Mouse (Mus musculus) frontal cortex, postnatal 25 days (tissue): ENCODE measurements around the gene Uimc1.
"Not testable (repeated sequence)": the region's sequence is repeated elsewhere in the genome, so short reads cannot be mapped to it uniquely, and the experiment has no call there.

Experiments used
- DNase-seq, 2 experiments: peaks; one replicate each; pipeline ENCODE4 v3.0.0; 2022; ENCODE audit warnings: low spot score in 2 of 2

The Uimc1 gene

DNA sequence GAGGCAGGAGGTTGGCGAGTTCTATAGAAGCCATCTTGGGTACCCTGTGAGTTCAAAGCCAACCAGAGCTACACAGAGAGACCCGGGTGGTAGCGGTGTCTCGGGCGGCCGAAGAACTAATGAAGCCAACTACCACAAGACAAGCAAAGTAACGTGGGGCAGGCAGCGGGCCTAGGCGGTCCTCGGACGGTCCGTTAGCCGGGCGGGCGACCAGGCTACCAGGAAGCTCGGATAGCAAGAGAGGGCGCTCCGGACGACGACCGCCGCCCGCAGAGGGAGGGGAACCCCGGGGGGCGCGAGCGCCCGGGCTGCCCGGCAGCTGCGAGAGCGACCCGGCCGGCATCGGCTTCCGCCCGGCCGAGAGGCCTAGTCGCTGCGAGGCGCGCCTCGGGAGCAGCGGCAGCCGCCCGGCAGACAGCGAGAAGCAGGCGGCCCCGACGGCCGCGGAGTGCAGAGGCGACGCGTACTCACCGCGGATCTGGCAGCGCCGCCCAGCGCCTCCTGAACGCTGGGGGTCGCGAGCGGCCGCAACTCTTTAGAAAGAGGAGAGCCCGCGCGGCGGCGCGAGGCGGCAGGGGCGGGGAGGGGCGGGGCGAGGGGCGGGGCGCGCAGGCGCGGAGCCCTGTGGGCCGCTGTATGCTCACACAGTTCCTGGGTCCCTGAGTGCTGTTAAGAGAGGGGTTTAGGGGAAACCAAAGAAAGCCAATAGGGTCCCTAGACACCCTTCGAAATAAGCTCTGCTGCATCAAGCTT lies at the start of gene Uimc1:
TSS of gene Uimc1 (minus strand) at position 575 of the 753 bp plus-strand sequence.
- DNase-seq: peak; percentile 57 to 68

DNA sequence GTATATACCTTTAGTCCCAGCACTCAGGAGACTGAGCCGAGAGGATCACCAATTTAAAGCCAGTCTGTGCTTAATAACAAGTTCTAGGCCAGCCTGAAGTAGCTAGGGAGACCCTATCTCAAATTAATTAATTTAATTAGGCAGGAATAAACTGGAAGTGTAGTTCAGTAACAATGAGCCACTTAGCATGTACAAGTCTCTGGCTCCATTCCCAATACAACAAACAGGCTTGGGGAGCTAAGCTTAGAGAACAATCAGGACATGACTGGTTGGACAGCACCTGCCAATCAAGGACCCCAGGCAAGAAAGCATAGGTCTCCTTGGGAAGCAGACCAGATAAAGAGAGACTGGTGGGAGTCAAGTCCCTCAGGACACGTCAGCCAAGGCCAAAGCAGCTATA lies 40.2 kb upstream of the Uimc1 start:
- no peak for DNase-seq

DNA sequence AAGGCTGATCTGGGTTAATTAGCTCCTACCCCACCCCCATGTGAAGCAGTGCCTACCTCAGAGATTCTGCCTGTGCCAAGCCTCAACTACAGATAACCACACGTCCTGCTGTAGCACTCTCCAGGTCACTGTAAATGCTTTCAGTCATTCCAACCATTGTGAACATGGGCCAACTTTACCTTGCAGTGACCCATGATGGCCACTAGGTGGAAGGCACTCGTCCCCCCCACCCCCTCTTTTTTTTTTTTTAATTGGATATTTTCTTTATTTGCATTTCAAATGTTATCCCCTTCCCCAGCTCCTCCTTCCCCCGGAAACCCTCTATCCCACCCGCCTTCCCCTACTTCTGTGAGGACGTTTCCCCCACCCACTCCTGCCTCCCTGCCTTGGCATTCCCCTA lies 35.3 kb upstream of the Uimc1 start:
- no peak for DNase-seq

DNA sequence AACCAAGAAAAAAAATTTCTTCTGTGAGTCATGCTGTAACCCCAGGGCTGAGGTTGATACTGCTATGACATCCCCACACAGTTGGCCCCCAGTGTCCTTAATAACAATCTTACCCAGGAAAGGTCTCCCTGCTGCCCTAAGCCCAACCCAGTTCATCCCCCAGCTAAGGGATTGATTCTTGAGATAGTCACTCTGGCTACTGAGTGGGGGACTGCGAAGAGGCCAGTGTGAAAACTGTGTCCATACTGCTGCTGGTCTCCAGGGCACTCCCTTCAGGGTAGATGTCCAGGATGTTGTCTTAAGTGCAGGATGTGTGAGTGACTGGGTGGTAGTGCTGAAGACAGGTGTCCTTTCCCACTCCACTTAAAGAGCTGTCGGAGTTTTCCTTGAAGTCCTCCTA lies 33.3 kb upstream of the Uimc1 start, which contains the start of gene Gm17617:
TSS of gene Gm17617 (minus strand) at position 101 of the 400 bp plus-strand sequence.
- DNase-seq: no peak

DNA sequence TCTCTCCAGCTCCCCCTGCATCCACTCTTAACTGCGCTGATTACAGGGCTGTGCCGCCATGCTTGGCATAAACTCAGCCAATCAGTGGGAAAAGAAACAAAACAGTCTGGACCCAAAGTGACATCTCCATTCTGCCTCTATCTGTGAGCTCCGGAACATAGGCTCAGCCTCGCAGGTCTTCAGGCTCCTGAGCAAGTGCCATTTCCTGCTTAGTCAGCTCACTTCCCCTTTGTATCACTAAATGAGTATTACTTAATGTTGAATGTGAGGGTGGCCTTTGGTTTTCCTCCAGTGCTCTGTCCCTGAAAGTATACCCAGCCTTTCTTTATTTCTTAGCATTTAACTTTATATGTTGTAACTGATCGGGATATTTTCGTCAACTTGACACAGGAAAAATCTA lies 24.8 kb upstream of the Uimc1 start:
- DNase-seq: no peak

DNA sequence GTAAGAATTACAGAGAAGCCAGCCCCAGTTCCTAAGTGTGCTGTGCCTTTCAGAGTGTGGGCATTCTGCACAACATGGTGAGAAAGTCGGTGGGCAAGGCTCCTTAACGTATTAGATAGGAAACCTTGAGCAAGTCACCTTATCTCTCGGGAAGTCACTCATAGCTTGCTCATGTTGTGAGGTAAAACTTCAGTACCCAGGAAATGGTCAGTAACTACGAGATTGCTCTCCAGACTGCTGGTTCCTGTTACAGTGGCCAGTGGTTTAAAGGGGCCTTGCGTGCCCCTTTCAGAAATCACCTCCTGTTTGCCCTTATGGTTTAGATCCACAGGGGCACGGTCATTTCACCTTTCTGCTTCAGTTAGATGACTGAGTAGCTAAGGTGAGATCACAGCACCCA lies 14.3 kb upstream of the Uimc1 start:
- no peak for DNase-seq

DNA sequence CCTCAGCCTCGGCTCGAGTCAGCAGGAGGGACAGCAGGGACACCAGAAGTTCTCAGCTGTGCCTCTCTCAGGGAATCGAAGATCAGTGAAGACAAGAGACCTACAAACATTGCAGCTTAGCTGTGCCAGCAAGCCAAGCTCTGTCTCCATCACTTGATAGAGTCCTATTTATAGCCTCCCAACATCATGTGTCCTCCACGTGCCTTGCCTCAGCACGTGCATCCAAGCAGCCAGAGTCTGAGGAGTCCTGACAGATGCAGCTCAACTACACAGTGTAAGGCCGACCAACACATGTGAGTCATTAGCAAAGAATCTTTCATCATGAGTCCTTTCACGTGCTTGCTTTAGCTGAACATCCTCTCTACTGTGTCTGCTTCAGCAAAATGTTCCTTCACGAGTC lies 7.6 kb upstream of the Uimc1 start:
- no peak for DNase-seq

DNA sequence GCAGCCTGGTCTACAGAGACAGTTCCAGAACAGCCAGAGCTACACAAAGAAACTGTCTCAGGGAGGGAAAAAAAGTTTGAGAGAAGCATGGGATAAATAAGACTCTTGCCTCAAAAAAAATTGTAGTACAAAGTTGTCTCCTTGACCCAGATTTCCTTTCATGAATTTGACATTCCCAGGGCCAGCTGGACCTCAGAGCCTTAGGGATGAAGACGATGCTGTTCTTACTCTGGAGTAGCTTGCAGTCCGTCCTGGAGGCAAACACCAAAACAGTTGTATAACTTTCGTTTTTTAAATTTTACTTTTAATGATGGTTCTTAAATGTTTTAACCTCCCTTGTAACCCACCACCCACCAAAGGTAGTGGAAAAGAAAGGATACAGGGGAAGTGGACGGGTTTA lies 7.0 kb upstream of the Uimc1 start:
- DNase-seq: no peak

DNA sequence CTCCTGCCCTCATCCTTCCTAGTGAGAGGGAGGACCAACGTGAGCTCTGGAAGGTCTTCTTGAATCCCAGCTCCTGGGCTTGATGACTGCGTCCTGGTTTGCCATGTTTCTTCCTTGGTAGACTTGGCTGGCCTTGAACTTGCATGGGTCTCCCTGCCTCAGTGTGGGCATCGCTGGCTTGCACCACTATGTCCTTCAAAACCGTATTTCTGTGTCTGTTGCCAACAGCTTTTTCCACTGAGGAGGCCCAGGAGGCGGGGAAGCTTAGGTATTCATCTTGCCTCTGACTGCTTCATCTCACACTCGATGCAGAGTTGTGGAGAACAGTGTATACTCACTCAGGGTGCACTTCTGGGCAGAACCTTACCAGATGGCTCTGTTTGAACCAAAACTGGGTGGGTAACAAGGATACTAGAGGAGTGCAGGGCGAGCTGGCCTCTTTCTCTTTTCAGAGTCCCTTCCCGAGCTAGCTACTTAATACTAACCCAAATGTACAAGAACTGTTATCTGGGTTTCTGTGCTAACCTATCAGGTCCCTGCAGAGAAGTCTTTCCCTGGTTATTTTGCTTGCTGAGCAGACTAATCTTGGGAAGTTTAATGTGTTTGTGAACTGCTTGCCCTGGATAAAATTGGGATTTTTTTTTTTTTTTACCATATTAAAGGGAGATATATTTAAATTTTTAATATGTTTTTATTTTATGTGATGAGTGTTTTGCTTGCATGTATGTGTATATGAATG lies 6.0 kb upstream of the Uimc1 start:
- DNase-seq: no peak

DNA sequence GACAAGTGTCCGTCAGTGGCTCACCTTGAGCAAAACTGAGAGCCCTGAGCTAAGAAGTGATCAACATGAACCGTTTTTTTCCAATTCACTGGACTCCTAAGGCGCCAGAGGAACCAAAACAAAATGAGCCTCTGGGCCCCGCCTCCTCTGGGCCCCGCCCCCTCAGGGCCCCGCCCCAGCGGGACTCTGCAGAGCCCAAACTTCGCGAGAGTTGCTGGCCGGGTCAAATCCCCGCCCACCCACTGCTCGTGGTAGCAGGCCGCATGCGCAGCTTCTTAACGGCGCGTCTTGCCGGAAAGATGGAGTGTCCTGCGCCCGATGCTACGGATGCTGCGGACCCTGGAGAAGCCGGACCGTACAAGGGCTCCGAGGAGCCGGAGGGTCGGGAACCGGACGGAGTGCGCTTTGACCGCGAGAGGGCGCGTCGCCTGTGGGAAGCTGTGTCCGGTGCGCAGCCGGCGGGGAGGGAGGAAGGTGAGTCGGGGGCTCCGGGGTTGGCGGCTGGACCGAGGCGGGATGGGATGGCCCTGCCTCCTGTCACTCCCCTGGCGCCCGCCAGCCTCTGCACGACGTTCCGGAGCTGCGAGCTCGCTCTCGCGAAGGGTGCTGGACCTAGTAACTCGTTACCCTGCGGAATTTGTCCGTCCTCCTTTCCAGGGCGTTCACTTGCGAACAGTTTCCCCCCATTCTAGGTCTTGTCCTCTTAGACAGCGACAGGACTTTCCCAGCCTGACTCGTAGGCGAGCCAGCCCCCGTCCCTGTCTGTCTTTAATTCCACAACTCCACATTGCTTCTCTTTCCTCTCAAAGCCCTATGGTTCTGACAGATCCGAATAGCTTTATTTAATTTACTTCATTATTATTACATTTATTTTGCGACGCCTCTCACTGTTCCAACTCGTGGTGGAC lies 5.2 kb upstream of the Uimc1 start, which contains the start of gene Zfp346:
TSS of gene Zfp346 (plus strand) at position 267 of the 908 bp plus-strand sequence.
- DNase-seq: peak; percentile 90 to 95

DNA sequence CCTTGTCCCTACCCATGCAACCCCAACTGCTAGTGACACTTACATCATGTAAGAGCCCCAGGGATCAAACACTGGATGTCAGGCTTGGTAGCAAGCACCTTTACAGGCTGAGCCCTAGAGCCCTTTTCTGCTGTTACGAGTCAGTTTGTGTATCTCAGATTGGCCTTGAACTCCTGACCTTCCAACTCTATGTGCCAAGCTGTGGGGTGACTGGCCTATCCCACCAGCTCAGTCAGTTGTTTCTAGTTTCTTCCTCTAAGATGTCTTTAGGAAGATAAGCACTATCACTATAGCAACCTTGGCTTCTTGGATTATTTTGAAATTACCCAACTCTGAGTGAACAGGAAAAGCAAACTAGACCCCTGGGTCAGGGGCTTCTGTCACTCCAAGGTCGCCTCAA lies 3.3 kb upstream of the Uimc1 start:
- no peak for DNase-seq

DNA sequence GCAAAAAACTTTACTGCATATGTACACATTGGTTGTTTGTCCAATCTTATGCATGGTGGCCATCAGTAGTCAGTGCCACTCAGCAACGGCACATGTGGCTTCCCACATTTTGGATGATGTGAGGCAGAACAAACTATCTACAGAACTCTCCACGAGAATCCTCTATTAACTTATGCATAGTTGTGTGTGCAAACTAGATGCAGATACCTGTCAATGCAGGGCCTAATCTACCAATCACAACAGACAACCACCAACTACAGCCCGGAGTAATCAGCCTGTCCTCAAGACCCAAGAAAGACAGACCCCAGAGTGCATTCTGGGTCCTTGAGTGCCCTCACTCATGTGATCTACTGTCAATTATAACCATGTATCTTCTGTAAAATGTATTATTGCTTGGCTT lies 2.3 kb upstream of the Uimc1 start:
- no peak for DNase-seq

DNA sequence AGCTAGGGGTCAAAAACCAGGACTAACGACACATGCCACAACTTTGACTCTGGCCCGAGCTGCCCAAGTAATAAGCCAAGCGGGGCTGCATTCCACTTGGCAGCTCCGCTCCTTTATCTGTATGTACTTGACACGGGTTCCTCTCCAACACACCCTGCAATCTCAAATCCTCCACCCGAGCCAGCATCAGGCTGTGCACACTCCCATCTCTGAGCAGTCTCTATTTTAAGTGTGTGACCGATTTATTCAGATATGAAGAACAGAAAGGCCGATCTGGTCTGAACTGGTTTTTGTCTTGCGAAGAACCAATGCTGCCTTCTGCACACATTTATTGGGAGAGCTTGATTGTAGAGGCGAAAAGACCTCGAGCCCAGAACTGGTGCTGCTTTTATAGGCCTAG lies 1.5 kb upstream of the Uimc1 start:
- DNase-seq: no peak

DNA sequence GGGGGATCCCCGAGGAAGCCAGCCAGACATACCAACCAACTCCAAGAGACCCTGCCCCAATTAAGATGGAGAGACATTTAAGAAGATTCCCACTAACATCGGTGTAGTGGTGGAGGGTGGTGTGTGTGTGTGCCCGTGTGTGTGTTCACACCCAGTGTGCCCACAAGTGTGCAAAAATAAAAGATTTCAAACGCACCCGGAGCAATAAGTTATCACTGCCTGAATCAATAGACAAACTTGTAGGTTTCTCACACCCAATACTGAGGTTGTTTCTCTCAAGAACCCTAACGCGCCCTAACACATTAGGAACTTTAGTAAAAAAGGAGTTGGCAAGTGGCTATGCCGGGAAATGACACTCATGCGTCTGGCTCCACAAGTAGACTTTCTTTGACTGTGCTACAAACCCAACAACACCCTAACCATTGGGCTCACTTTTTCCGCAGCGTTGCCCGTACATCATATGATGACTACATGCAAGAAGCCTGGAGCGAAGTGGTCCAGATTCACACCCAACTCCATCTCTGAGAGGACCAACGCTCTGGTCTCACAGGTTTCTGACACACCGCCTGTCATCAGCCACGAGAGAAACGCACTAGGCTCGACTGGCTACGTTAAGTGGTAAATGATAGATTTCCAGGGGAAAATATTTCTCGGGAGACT lies 904 bp downstream of the Uimc1 start:
- DNase-seq: peak in 1 of 2 experiments; percentile 9

DNA sequence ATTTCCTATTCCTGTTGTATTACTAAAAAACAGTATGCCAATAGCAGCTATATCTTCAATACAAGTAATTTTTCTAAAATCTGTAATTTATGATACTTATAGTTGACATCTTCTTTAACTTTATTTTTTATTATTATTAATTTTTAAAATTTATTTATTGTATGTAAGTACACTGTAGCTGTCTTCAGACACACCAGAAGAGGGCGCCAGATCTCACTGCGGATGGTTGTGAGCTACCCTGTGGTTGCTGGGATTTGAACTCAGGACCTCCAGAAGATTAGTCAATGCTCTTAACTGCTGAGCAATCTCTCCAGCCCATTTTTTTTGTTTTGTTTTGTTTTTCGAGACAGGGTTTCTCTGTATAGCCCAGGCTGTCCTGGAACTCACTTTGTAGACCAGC lies 2.3 kb downstream of the Uimc1 start:
- not testable (repeated sequence) for DNase-seq

DNA sequence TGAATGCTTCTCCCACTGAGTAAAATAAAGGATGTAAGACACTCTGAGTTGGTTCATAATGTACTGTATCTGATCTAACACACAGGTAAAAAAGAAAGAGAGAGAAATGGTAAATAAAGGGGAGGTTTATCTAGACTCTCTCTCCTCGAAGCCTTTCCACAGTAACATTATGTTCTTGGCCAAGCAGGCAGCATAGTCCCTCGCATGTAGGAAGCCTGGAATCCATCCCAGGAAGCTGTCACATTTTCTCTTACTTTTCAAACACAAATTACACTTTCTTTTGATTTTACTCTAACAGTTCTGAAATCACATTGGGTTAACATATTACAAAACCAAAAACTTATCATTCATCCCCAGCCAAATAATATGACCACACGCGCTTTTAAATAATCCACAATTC lies 7.5 kb downstream of the Uimc1 start:
- DNase-seq: no peak

DNA sequence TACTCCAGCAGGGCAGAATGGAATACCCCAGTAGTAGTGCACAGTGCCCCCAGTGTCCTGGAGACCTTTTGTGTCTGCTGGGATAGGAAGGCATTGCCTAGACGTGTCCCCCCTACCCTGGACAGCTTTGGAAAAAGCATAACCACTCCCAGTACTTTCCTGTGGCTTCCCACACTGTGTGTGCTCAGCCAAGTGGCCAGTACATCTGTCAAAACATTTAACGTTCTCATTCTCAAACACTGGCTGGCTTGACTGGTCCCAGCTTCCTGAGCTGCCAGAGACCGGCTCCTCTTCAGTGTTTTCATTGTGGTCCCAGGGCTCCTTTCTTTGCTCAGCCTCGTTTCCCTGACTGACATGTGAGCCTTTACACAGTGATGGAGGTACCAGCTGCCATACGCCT lies 24.5 kb downstream of the Uimc1 start:
- no peak for DNase-seq

DNA sequence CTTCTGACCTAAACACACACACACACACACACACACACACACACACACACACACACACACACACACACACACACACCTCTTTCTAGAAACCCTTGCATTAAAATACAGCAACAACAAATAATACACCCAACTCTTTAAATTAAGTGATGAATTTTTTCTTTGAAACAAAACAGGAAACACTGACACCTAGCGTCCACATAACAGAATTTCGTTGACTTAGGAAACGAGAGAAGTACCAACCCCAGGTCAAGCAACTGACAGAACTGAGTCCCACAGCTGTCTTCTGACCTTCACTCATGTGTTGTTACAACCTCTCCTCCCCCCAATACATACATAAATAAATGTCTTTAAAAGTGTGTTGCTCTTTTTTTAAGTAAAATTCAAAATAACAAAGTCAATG lies 28.8 kb downstream of the Uimc1 start:
- DNase-seq: no peak

DNA sequence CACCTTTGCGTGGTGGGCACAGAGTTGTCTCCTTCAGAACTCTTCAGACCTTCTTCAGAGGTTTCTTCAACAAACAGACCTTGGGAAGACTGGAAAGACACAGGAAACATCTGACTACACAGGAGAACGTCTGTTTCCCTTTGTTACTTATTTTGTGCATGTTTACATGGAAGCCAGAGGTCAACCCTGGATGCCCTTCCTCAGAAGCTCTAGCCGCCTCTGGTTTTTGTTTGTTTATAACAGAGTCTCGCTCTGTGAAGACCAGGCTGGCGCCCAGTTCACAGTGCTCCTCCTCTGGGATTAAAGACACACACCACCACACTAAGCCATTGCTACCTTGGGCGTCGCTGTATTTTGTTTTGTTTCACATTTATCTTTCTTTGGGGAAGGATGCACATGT lies 30.4 kb downstream of the Uimc1 start:
- DNase-seq: no peak

DNA sequence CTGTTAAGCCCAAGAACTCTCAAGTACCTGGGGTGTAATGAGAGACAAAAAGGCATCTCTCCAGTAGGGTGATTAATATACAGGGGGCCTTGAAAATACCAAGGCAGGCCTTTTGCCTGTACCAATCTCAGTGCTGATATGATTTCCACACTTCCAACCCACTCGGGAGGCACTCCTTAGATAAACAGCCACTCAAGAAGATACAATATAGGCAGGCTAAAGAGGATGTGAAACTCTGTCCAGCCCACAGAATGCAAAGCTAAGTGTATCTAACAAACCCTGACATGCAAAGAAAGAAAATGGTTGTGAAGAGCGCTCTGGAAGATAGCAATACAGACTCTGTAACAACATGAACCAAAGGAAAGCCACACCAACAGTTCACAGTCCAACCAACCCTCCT lies 36.8 kb downstream of the Uimc1 start:
- no peak for DNase-seq

DNA sequence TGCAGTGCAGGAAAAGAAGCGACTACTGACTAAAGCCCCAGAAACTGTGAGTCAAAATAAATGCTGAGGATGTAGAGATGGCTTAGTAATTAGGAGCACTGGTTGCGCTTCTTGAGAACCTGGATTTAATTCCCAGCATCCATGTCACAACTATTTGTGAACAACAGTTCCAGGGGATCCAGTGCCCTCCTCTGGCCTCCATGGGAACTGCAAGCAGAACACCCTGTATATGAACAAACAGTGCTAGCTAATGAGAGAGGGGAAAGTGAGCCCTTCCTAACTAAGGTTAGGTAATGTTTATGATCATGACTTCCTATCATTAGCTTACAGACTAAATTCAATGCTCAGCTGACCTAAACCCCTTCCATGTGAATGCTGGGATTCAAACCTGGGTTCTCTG lies 42.1 kb downstream of the Uimc1 start:
- no peak for DNase-seq

DNA sequence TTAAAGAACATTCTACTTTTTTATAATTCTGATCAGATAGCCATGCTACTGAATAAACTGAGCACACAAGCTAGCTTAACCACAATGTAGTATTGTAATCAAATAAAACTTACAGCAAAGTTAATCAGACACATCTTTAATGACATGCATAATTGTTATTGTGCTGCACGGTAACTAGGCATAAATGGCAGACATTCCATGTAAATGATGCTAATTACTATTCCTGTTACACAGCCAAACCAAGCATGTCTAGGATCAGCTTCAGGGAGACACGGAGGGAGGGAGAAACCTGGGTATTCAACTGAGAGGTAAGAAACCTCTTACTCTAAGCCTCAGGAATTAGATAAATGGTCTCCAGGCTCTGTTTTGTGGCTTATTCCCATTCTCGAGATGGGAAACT lies 52.4 kb downstream of the Uimc1 start:
- DNase-seq: no peak
